Mouse (Mus musculus) forebrain, embryonic 10.5 days (tissue): ENCODE data around the gene Tbc1d22b. TPM values are rescaled to one million over a fixed set of nuclear protein-coding genes. Genes with fewer than 3 reads are reported as not detected.

Source experiments
- DNase-seq: peaks from one replicate; pipeline ENCODE4 v3.0.0-alpha.2; 2017; ENCODE audit warnings: low spot score; ENCODE audit errors: extremely low spot score
- H3K27ac ChIP-seq: fragments of 300-500 bp; sonication (generic); 2 replicates; pipeline ENCODE4 v1.5.1; 2016; ENCODE audit warnings: mild to moderate bottlenecking
- H3K27me3 ChIP-seq: fragments of 300-500 bp; sonication (generic); 2 replicates; pipeline ENCODE4 v1.6.1; 2016; ENCODE audit warnings: mild to moderate bottlenecking; ENCODE audit not compliant: poor library complexity, severe bottlenecking
- H3K36me3 ChIP-seq: fragments of 300-500 bp; sonication (generic); replicated peaks from 2 replicates; pipeline ENCODE4 v1.6.1; 2016; ENCODE audit warnings: mild to moderate bottlenecking, moderate library complexity
- H3K4me1 ChIP-seq: fragments of 300-500 bp; sonication (generic); 2 replicates; pipeline ENCODE4 v1.6.1; 2016
- H3K4me3 ChIP-seq: fragments of 300-500 bp; sonication (generic); 2 replicates; pipeline ENCODE4 v1.5.1; 2016; ENCODE audit warnings: mild to moderate bottlenecking, moderate library complexity
- H3K9me3 ChIP-seq: fragments of 300-500 bp; sonication (generic); 2 replicates; pipeline ENCODE4 v1.6.1; 2016; ENCODE audit warnings: mild to moderate bottlenecking, moderate library complexity
- WGBS: fragments of 180-500 bp; shearing (Covaris S2); methylation state at CpG from one replicate; pipeline ENCODE4 v1.1.7; 2016; 5-methylcytosine and 5-hydroxymethylcytosine counted together
- polyA plus RNA-seq: library from polyadenylated mRNA; unstranded; fragments of >200 nt; fragmentation: Nextera tagmentation; extraction: Ambion mirVana; gene quantifications from 2 replicates; pipeline ENCODE4 v1.2.1, GENCODE M21; 2016

The Tbc1d22b gene
- 18.3 and 19.3 TPM in 2 replicates for polyA plus RNA-seq

GRCm38 (mm10) chr17:29549543-29550428, at the start of gene Tbc1d22b, which contains the start of gene Gm17657:
Gene Tbc1d22b (plus strand): TSS chr17:29549785.
Gene Gm17657 (minus strand): TSS chr17:29549638.
- peaks cover 25% of the 10 kb centered on the region for H3K4me1 ChIP-seq
- peaks cover 1% of the 10 kb centered on the region; the same call in 1 of the 2 replicates for H3K36me3 ChIP-seq
- WGBS: under 1% methylated on average over 44 of the region's 44 CpGs
- peak within 1 kb of the TSS; percentile 99 for H3K4me3 ChIP-seq
- peak; percentile 92 for DNase-seq
- H3K9me3 ChIP-seq: no peaks in the 10 kb centered on the region
- H3K27ac ChIP-seq: peak within 1 kb of the TSS; percentile 95
- no peaks in the 10 kb centered on the region for H3K27me3 ChIP-seq

- H3K27me3 ChIP-seq: peaks cover 23% of the 10 kb centered on the region
- H3K4me3 ChIP-seq: no peak overlapping the region
- H3K4me1 ChIP-seq: peaks cover 9% of the 10 kb centered on the region
- no peak for DNase-seq
- H3K9me3 ChIP-seq: no peaks in the 10 kb centered on the region
- peak overlapping the region; percentile 64 for H3K27ac ChIP-seq
- peaks cover 10% of the 10 kb centered on the region for H3K36me3 ChIP-seq
- WGBS: 81% methylated on average over 7 of the region's 7 CpGs
Observed at GRCm38 (mm10) chr17:29500243-29500740, 49.3 kb upstream of the Tbc1d22b start.

- H3K27ac ChIP-seq: peak overlapping the region; percentile 64; the same call in 1 of the 2 replicates
Observed at GRCm38 (mm10) chr17:29500802-29501469, 48.6 kb upstream of the Tbc1d22b start.

GRCm38 (mm10) chr17:29502005-29502668, 47.4 kb upstream of the Tbc1d22b start:
- DNase-seq: no peak
- WGBS: 79% methylated on average over 7 of the region's 7 CpGs
- Histone ChIP-seq H3K27ac (no peak overlapping the region), H3K27me3 (peaks cover 23% of the 10 kb centered on the region), H3K4me1 (peaks cover 9% of the 10 kb centered on the region), H3K4me3 (no peak overlapping the region), H3K9me3 (no peaks in the 10 kb centered on the region), H3K36me3 (no peaks in the 10 kb centered on the region)

More at GRCm38 (mm10) chr17:29500802-29501469, 48.6 kb upstream of the Tbc1d22b start:
- no peaks in the 10 kb centered on the region for H3K9me3 ChIP-seq
- H3K36me3 ChIP-seq: peaks cover 7% of the 10 kb centered on the region
- H3K4me1 ChIP-seq: peaks cover 9% of the 10 kb centered on the region
- H3K4me3 ChIP-seq: no peak overlapping the region
- H3K27me3 ChIP-seq: peaks cover 23% of the 10 kb centered on the region
- WGBS: 81% methylated on average over 17 of the region's 17 CpGs
- DNase-seq: no peak

GRCm38 (mm10) chr17:29502669-29503665, 46.6 kb upstream of the Tbc1d22b start:
- 22% methylated on average over 32 of the region's 32 CpGs for WGBS
- Histone ChIP-seq H3K9me3 (no peaks in the 10 kb centered on the region), H3K4me1 (peaks cover 8% of the 10 kb centered on the region), H3K36me3 (no peaks in the 10 kb centered on the region), H3K27me3 (peaks cover 23% of the 10 kb centered on the region), H3K4me3 (peak overlapping the region; percentile 19; the same call in 1 of the 2 replicates), H3K27ac (no peak overlapping the region)
- no peak for DNase-seq

- no peak for DNase-seq
- no peaks in the 10 kb centered on the region for H3K36me3 ChIP-seq
- H3K27me3 ChIP-seq: peaks cover 23% of the 10 kb centered on the region
- H3K9me3 ChIP-seq: no peaks in the 10 kb centered on the region
- H3K4me1 ChIP-seq: peaks cover 6% of the 10 kb centered on the region
- no peak overlapping the region for H3K27ac ChIP-seq
- no peak overlapping the region for H3K4me3 ChIP-seq
- 78% methylated on average over 5 of the region's 5 CpGs for WGBS
Observed at GRCm38 (mm10) chr17:29503700-29504099, 45.9 kb upstream of the Tbc1d22b start.

- no peak overlapping the region for H3K4me3 ChIP-seq
- H3K27me3 ChIP-seq: no peaks in the 10 kb centered on the region; the same call in 1 of the 2 replicates
- H3K27ac ChIP-seq: peak overlapping the region; percentile 44
- no peaks in the 10 kb centered on the region for H3K9me3 ChIP-seq
- no peak for DNase-seq
- WGBS: 79% methylated on average over 12 of the region's 12 CpGs
- no peaks in the 10 kb centered on the region for H3K36me3 ChIP-seq
- peaks cover 9% of the 10 kb centered on the region for H3K4me1 ChIP-seq
Observed at GRCm38 (mm10) chr17:29508927-29509608, 40.5 kb upstream of the Tbc1d22b start.

GRCm38 (mm10) chr17:29510691-29511090, 38.9 kb upstream of the Tbc1d22b start:
- H3K27ac ChIP-seq: no peak overlapping the region

GRCm38 (mm10) chr17:29513044-29513730, 36.4 kb upstream of the Tbc1d22b start:
- peaks cover 13% of the 10 kb centered on the region for H3K4me1 ChIP-seq
- WGBS: 35% methylated on average over 13 of the region's 13 CpGs
- H3K27me3 ChIP-seq: no peaks in the 10 kb centered on the region
- no peak overlapping the region for H3K4me3 ChIP-seq
- peak; percentile 75 for DNase-seq
- H3K27ac ChIP-seq: peak overlapping the region; percentile 48; the same call in 1 of the 2 replicates
- no peaks in the 10 kb centered on the region for H3K9me3 ChIP-seq
- H3K36me3 ChIP-seq: no peaks in the 10 kb centered on the region

More at GRCm38 (mm10) chr17:29510691-29511090, 38.9 kb upstream of the Tbc1d22b start:
- Histone ChIP-seq H3K4me1 (peaks cover 13% of the 10 kb centered on the region), H3K9me3 (no peaks in the 10 kb centered on the region), H3K27me3 (no peaks in the 10 kb centered on the region), H3K4me3 (no peak overlapping the region), H3K36me3 (no peaks in the 10 kb centered on the region)
- no peak for DNase-seq
- 65% methylated on average over 8 of the region's 8 CpGs for WGBS

- no peaks in the 10 kb centered on the region for H3K9me3 ChIP-seq
- no peaks in the 10 kb centered on the region for H3K36me3 ChIP-seq
- peak; percentile 81 for DNase-seq
- H3K27me3 ChIP-seq: no peaks in the 10 kb centered on the region
- WGBS: 4% methylated on average over 11 of the region's 11 CpGs
- no peak overlapping the region for H3K4me3 ChIP-seq
- H3K27ac ChIP-seq: 0 out of 2 replicates have a peak overlapping the region, but pooled peaks have one; percentile 57
- peaks cover 9% of the 10 kb centered on the region for H3K4me1 ChIP-seq
Observed at GRCm38 (mm10) chr17:29514435-29514834, 35.1 kb upstream of the Tbc1d22b start.
